Mouse (Mus musculus) hindbrain, embryonic 16.5 days (tissue): ENCODE results near the gene Lgr6. TPM values are rescaled to one million over a fixed set of nuclear protein-coding genes. Genes with fewer than 3 reads are reported as not detected.

ENCODE experiments used
- polyA plus RNA-seq: library from polyadenylated mRNA; unstranded; fragments of >200 nt; fragmentation: Nextera tagmentation; extraction: Ambion mirVana; gene quantifications from 2 replicates; pipeline ENCODE4 v1.2.1, GENCODE M21; 2015

Lgr6 gene
- polyA plus RNA-seq, 1 experiment from 2014 or later = 1.7 TPM

Other genes with a start within 250 kb of the Lgr6 start
- 12.8 and 13.4 TPM in 2 replicates for gene Ppp1r12b, start 149.3 kb downstream of the Lgr6 start, polyA plus RNA-seq
- gene Ube2t, start 142.7 kb downstream of the Lgr6 start, polyA plus RNA-seq = 12.3 and 13.2 TPM in 2 replicates
- gene Ptpn7, start 27.4 kb upstream of the Lgr6 start, polyA plus RNA-seq = 0.24 and 0.30 TPM in 2 replicates
- 329 and 392 TPM in 2 replicates for gene Arl8a, start 41.5 kb upstream of the Lgr6 start, polyA plus RNA-seq
- 2.7 and 6.1 TPM in 2 replicates for gene Gpr37l1, start 62.4 kb upstream of the Lgr6 start, polyA plus RNA-seq
- 0.28 and 0.29 TPM in 2 replicates for gene Elf3, start 153.3 kb upstream of the Lgr6 start, polyA plus RNA-seq
- gene Rnpep, start 178.8 kb upstream of the Lgr6 start, polyA plus RNA-seq = 94.1 and 105 TPM in 2 replicates
- gene Timm17a, start 208.5 kb upstream of the Lgr6 start, polyA plus RNA-seq = 166 and 193 TPM in 2 replicates
- gene Lmod1, start 219.5 kb upstream of the Lgr6 start, polyA plus RNA-seq = 0.28 and 0.46 TPM in 2 replicates